Mouse (Mus musculus) ES-E14 (cell line): ENCODE measurements at regions not wholly inside any gene's neighbourhood (a gene's known extent, or its start where the extent isn't known, plus 50 kb on each side); places are given as distances from the start of the nearest gene placed in this dataset.
"Not testable (repeated sequence)": the region's sequence is repeated elsewhere in the genome, so short reads cannot be mapped to it uniquely, and the experiment has no call there.

Experiments used
- DNase-seq: peaks from one replicate; pipeline ENCODE4 v3.0.0-alpha.2; 2013; ENCODE audit warnings: low read depth, low spot score
- H3K27ac ChIP-seq: 2 replicates; pipeline ENCODE4 v1.5.1; 2012; ENCODE audit warnings: low read depth, mild to moderate bottlenecking, low read length, moderate library complexity, mixed read lengths; ENCODE audit not compliant: poor library complexity, insufficient read depth, severe bottlenecking
- H3K36me3 ChIP-seq: 2 replicates; pipeline ENCODE4 v1.6.1; 2012; ENCODE audit warnings: mild to moderate bottlenecking, low read length, moderate library complexity, mixed read lengths; ENCODE audit not compliant: control insufficient read depth, poor library complexity, insufficient read depth, severe bottlenecking
- H3K4me1 ChIP-seq, 2 experiments: fragments of 150-350 bp in 1 of 2; sonication (generic) in 1 of 2; 2 replicates each; pipeline ENCODE4 v1.6.1; 2012; ENCODE audit warnings: low read length in 2 of 2, mild to moderate bottlenecking in 1 of 2, mixed read lengths in 1 of 2; ENCODE audit not compliant: control insufficient read depth in 2 of 2, insufficient read depth in 2 of 2, poor library complexity in 1 of 2
- H3K4me3 ChIP-seq, 2 experiments: fragments of 150-350 bp in 1 of 2; sonication (generic) in 1 of 2; 2 replicates each; pipeline ENCODE4 v1.5.1; 2012; ENCODE audit warnings: low read length in 2 of 2, low read depth in 1 of 2, mild to moderate bottlenecking in 1 of 2, mixed read lengths in 1 of 2; ENCODE audit not compliant: insufficient read depth in 1 of 2, poor library complexity in 1 of 2, severe bottlenecking in 1 of 2
- H3K9ac ChIP-seq: 2 replicates; pipeline ENCODE4 v1.6.1; 2012; ENCODE audit warnings: low read depth, mild to moderate bottlenecking, low read length, mixed read lengths; ENCODE audit not compliant: poor library complexity, insufficient read depth, severe bottlenecking
- H3K9me3 ChIP-seq: fragments of 150-350 bp; sonication (generic); 2 replicates; pipeline ENCODE4 v1.6.1; 2012; ENCODE audit warnings: low read depth, mild to moderate bottlenecking, low read length; ENCODE audit not compliant: control insufficient read depth, insufficient read depth
- CHD2 ChIP-seq: IDR thresholded peaks from 2 replicates; pipeline ENCODE4 v1.6.1; 2014; ENCODE audit warnings: mild to moderate bottlenecking, low read depth, low read length, inconsistent platforms
- HCFC1 ChIP-seq: IDR thresholded peaks from 2 replicates; pipeline ENCODE4 v1.6.1; 2012; ENCODE audit warnings: low read length, inconsistent platforms, borderline replicate concordance; ENCODE audit not compliant: insufficient read depth
- MAFK ChIP-seq: IDR thresholded peaks from 2 replicates; pipeline ENCODE4 v1.6.1; 2014; ENCODE audit warnings: mild to moderate bottlenecking, low read depth, low read length, inconsistent platforms; ENCODE audit not compliant: insufficient read depth
- ZC3H11A ChIP-seq: IDR thresholded peaks from 2 replicates; pipeline ENCODE4 v1.6.1; 2012; ENCODE audit warnings: low read depth, mild to moderate bottlenecking, inconsistent platforms, low read length, borderline replicate concordance
- ZNF384 ChIP-seq: IDR thresholded peaks from 2 replicates; pipeline ENCODE4 v1.6.1; 2012; ENCODE audit warnings: low read depth, low read length, inconsistent platforms
- in situ Hi-C, 2 experiments: fragments of 600-800 bp; cut with MboI; formaldehyde crosslinking; loops; one replicate each; pipeline ENCODE4 v1.15.1; 2025; ENCODE audit warnings: low sequenced_read_pairs in 2 of 2, inconsistent platforms in 1 of 2; ENCODE audit not compliant: unreplicated experiment in 2 of 2

GRCm38 (mm10) chr5:18456196-18456595 lies 96.0 kb upstream of the Gnai1 start:
- Histone ChIP-seq H3K4me1 (no peaks in the 10 kb centered on the region; a peak in 1 of 4 replicates), H3K9me3 (peaks cover 6% of the 10 kb centered on the region), H3K9ac (no peak overlapping the region), H3K36me3 (no peaks in the 10 kb centered on the region), H3K4me3 (no peak overlapping the region), H3K27ac (no peak overlapping the region)
- DNase-seq, result no peak
- in situ Hi-C loops, result loop anchor here (25.0 kb wide), 1 partner anchor 806 kb away; no protein-coding TSS in a partner anchor
- TF ChIP-seq ZNF384 (no peak), MAFK (no peak), HCFC1 (no peak), CHD2 (no peak), ZC3H11A (no peak)

GRCm38 (mm10) chr5:18452871-18453757 lies 93.0 kb upstream of the Gnai1 start:
- H3K9ac ChIP-seq, DNase-seq, H3K4me3 ChIP-seq, H3K36me3 ChIP-seq, H3K4me1 ChIP-seq: not testable (repeated sequence)
- in situ Hi-C loops, result loop anchor here (25.0 kb wide), 1 partner anchor 809 kb away; no protein-coding TSS in a partner anchor
- H3K9me3 ChIP-seq, result peaks cover 13% of the 10 kb centered on the region
- H3K27ac ChIP-seq, result peak overlapping the region; percentile 64; the same call in 1 of the 2 replicates

- H3K36me3 ChIP-seq, result no peaks in the 10 kb centered on the region
- in situ Hi-C loops, result loop anchor here in 1 of 2 experiments (25.0 kb wide), 1 partner anchor 362 kb away; no protein-coding TSS in a partner anchor
- no peak for TF ChIP-seq ZNF384
- no peak for TF ChIP-seq HCFC1
- TF ChIP-seq MAFK, result no peak
- no peak for TF ChIP-seq CHD2
- TF ChIP-seq ZC3H11A, result no peak
- H3K9me3 ChIP-seq, result peaks cover 13% of the 10 kb centered on the region
- no peak overlapping the region for H3K4me3 ChIP-seq
- no peaks in the 10 kb centered on the region; a peak in 1 of 4 replicates for H3K4me1 ChIP-seq
- H3K27ac ChIP-seq, result no peak overlapping the region
- no peak for DNase-seq
- H3K9ac ChIP-seq, result no peak overlapping the region
Measured at GRCm38 (mm10) chr5:18449261-18449660, 89.1 kb upstream of the Gnai1 start.

- in situ Hi-C loops, result loop anchor here in 1 of 2 experiments (25.0 kb wide), 1 partner anchor 361 kb away; no protein-coding TSS in a partner anchor
- H3K9ac ChIP-seq, result no peak overlapping the region
Measured at GRCm38 (mm10) chr5:18448330-18448670, 88.1 kb upstream of the Gnai1 start.

More at GRCm38 (mm10) chr5:18448330-18448670, 88.1 kb upstream of the Gnai1 start:
- H3K4me1 ChIP-seq, result no peaks in the 10 kb centered on the region; a peak in 1 of 4 replicates
- H3K9me3 ChIP-seq, result peaks cover 7% of the 10 kb centered on the region
- H3K36me3 ChIP-seq, result no peaks in the 10 kb centered on the region
- no peak for DNase-seq
- H3K4me3 ChIP-seq, result no peak overlapping the region
- TF ChIP-seq ZNF384 (no peak), HCFC1 (no peak), MAFK (no peak), CHD2 (no peak), ZC3H11A (no peak)
- H3K27ac ChIP-seq, result no peak overlapping the region
